Mouse (Mus musculus) forebrain, postnatal 0 days (tissue): ENCODE results near the gene Ssc5d. TPM values are rescaled to one million over a fixed set of nuclear protein-coding genes. Genes with fewer than 3 reads are reported as not detected.

Experiments used
- ATAC-seq: fragments of 200-750 bp; cut with Nextera tagmentation; 2 replicates; pipeline ENCODE4 v1.8.0; 2017; ENCODE audit warnings: mild to moderate bottlenecking, moderate library complexity
- DNase-seq: peaks from one replicate; pipeline ENCODE4 v3.0.0-alpha.2; 2015
- H3K27ac ChIP-seq: fragments of 300-500 bp; sonication (generic); 2 replicates; pipeline ENCODE4 v1.5.1; 2014; ENCODE audit warnings: low read depth, mild to moderate bottlenecking, antibody characterized with exemption, low read length, moderate library complexity, mixed read lengths
- H3K27me3 ChIP-seq: fragments of 300-500 bp; sonication (generic); 2 replicates; pipeline ENCODE4 v1.6.1; 2014; ENCODE audit warnings: mild to moderate bottlenecking, low read length, mixed read lengths; ENCODE audit not compliant: insufficient read depth
- H3K36me3 ChIP-seq: fragments of 300-500 bp; sonication (generic); 2 replicates; pipeline ENCODE4 v1.6.1; 2014; ENCODE audit warnings: mild to moderate bottlenecking, moderate library complexity; ENCODE audit not compliant: insufficient read depth
- H3K4me1 ChIP-seq: fragments of 300-500 bp; sonication (generic); 2 replicates; pipeline ENCODE4 v1.6.1; 2014; ENCODE audit warnings: antibody characterized with exemption; ENCODE audit not compliant: insufficient read depth
- H3K4me2 ChIP-seq: fragments of 300-500 bp; sonication (generic); 2 replicates; pipeline ENCODE4 v1.6.1; 2014; ENCODE audit warnings: low read depth, mild to moderate bottlenecking, moderate library complexity
- H3K4me3 ChIP-seq: fragments of 300-500 bp; sonication (generic); 2 replicates; pipeline ENCODE4 v1.5.1; 2014; ENCODE audit warnings: low read depth, low read length, mixed read lengths
- H3K9ac ChIP-seq: fragments of 300-500 bp; sonication (generic); 2 replicates; pipeline ENCODE4 v1.6.1; 2014; ENCODE audit warnings: mild to moderate bottlenecking
- H3K9me3 ChIP-seq: fragments of 300-500 bp; sonication (generic); 2 replicates; pipeline ENCODE4 v1.6.1; 2016; ENCODE audit warnings: low read length
- CTCF ChIP-seq: sonication (generic); IDR thresholded peaks from 2 replicates; pipeline ENCODE4 v1.5.1; 2016; ENCODE audit warnings: antibody characterized with exemption, control low read depth, low read depth
- WGBS: fragments of 180-500 bp; shearing (Covaris S2); extraction: QIAGEN DNeasy Blood & Tissue Kit; methylation state at CpG from one replicate; pipeline ENCODE4 v1.1.7; 2014; 5-methylcytosine and 5-hydroxymethylcytosine counted together
- polyA plus RNA-seq: library from polyadenylated mRNA; unstranded; fragments of >200 nt; fragmentation: Nextera tagmentation; extraction: Ambion mirVana; gene quantifications from 2 replicates; pipeline ENCODE4 v1.2.1, GENCODE M21; 2015
- total RNA-seq: library from RNA; depleted of rRNA; stranded (reverse); fragments of >200 nt; gene quantifications from 2 replicates; pipeline ENCODE4 v1.2.3, GENCODE M21; 2014

Gene Ssc5d
- total and polyA plus RNA-seq, 2 experiments from 2014 or later: 0.51 to 1.7 TPM

GRCm38 (mm10) chr7:4964988-4965387 is 39.4 kb downstream of the Ssc5d start:
- Histone ChIP-seq H3K4me1 (no peaks in the 10 kb centered on the region), H3K36me3 (no peaks in the 10 kb centered on the region), H3K4me2 (no peak overlapping the region), H3K9ac (no peak overlapping the region), H3K9me3 (no peaks in the 10 kb centered on the region), H3K27me3 (no peaks in the 10 kb centered on the region), H3K4me3 (no peak overlapping the region), H3K27ac (no peak overlapping the region)
- ATAC-seq (no peak), DNase-seq (no peak)
- no peak for TF ChIP-seq CTCF
- WGBS: 87% methylated on average over 5 of the region's 5 CpGs

GRCm38 (mm10) chr7:4971068-4971467 is 45.5 kb downstream of the Ssc5d start, which contains the start of gene Sbk3:
Gene Sbk3 (minus strand): TSS chr7:4971168.
- ATAC-seq (no peak), DNase-seq (no peak)
- Histone ChIP-seq H3K36me3 (no peaks in the 10 kb centered on the region), H3K4me3 (no peak within 1 kb of the TSS), H3K4me2 (no peak within 1 kb of the TSS), H3K9me3 (no peaks in the 10 kb centered on the region), H3K27ac (no peak within 1 kb of the TSS), H3K4me1 (no peaks in the 10 kb centered on the region), H3K9ac (no peak within 1 kb of the TSS), H3K27me3 (no peaks in the 10 kb centered on the region)
- 34% methylated on average over 6 of the region's 6 CpGs for WGBS
- TF ChIP-seq CTCF: no peak

GRCm38 (mm10) chr7:4971710-4972109 is 46.1 kb downstream of the Ssc5d start:
- H3K36me3 ChIP-seq: no peaks in the 10 kb centered on the region
- H3K9ac ChIP-seq: no peak overlapping the region
- H3K4me2 ChIP-seq: no peak overlapping the region
- 25% methylated on average over 7 of the region's 7 CpGs for WGBS
- DNase-seq (no peak), ATAC-seq (no peak)
- no peak overlapping the region for H3K4me3 ChIP-seq
- no peaks in the 10 kb centered on the region for H3K9me3 ChIP-seq
- no peaks in the 10 kb centered on the region for H3K4me1 ChIP-seq
- no peak overlapping the region for H3K27ac ChIP-seq
- no peak for TF ChIP-seq CTCF
- no peaks in the 10 kb centered on the region for H3K27me3 ChIP-seq

- ATAC-seq: no peak
- Histone ChIP-seq H3K27ac (no peak overlapping the region), H3K9me3 (no peaks in the 10 kb centered on the region), H3K9ac (no peak overlapping the region), H3K4me1 (no peaks in the 10 kb centered on the region), H3K36me3 (no peaks in the 10 kb centered on the region), H3K4me2 (no peak overlapping the region), H3K27me3 (no peaks in the 10 kb centered on the region), H3K4me3 (no peak overlapping the region)
- WGBS: 75% methylated on average over 18 of the region's 18 CpGs
- no peak for DNase-seq
- no peak for TF ChIP-seq CTCF
Observed at GRCm38 (mm10) chr7:4972321-4973047, 46.9 kb downstream of the Ssc5d start.

- Histone ChIP-seq H3K9ac (no peak overlapping the region), H3K4me3 (no peak overlapping the region), H3K4me1 (no peaks in the 10 kb centered on the region), H3K9me3 (no peaks in the 10 kb centered on the region), H3K36me3 (no peaks in the 10 kb centered on the region), H3K27ac (no peak overlapping the region), H3K27me3 (no peaks in the 10 kb centered on the region), H3K4me2 (no peak overlapping the region)
- WGBS: 76% methylated on average over 4 of the region's 4 CpGs
- no peak for TF ChIP-seq CTCF
- ATAC-seq: no peak
- DNase-seq: no peak
Observed at GRCm38 (mm10) chr7:4975455-4975854, 49.9 kb downstream of the Ssc5d start.

- no peaks in the 10 kb centered on the region for H3K36me3 ChIP-seq
- no peak overlapping the region for H3K27ac ChIP-seq
- no peak overlapping the region for H3K9ac ChIP-seq
- 91% methylated on average over 7 of the region's 7 CpGs for WGBS
- H3K4me1 ChIP-seq: no peaks in the 10 kb centered on the region
- H3K9me3 ChIP-seq: no peaks in the 10 kb centered on the region
- no peak for DNase-seq
- peak; percentile 27; the same call in 1 of the 2 replicates for TF ChIP-seq CTCF
- H3K27me3 ChIP-seq: no peaks in the 10 kb centered on the region
- H3K4me3 ChIP-seq: no peak overlapping the region
- ATAC-seq: no peak
- no peak overlapping the region for H3K4me2 ChIP-seq
Observed at GRCm38 (mm10) chr7:4976832-4977231, 51.2 kb downstream of the Ssc5d start.

- Histone ChIP-seq H3K4me2 (no peak overlapping the region), H3K27me3 (no peaks in the 10 kb centered on the region), H3K36me3 (peaks cover 16% of the 10 kb centered on the region), H3K4me1 (no peaks in the 10 kb centered on the region), H3K9me3 (no peaks in the 10 kb centered on the region), H3K4me3 (no peak overlapping the region), H3K27ac (no peak overlapping the region), H3K9ac (no peak overlapping the region)
- no peak for TF ChIP-seq CTCF
- DNase-seq (no peak), ATAC-seq (no peak)
- WGBS: 70% methylated on average over 2 of the region's 2 CpGs
Observed at GRCm38 (mm10) chr7:4988250-4988649, 62.7 kb downstream of the Ssc5d start.
